Mouse (Mus musculus) liver, embryonic 11.5 days (tissue): ENCODE data around the gene Hoxa3. TPM values are rescaled to one million over a fixed set of nuclear protein-coding genes. Genes with fewer than 3 reads are reported as not detected.

Source experiments
- ATAC-seq: fragments of 200-750 bp; cut with Nextera tagmentation; replicated peaks from 2 replicates; pipeline ENCODE4 v1.8.0; 2017; ENCODE audit warnings: moderate number of reproducible peaks, mild to moderate bottlenecking, moderate TSS enrichment, moderate library complexity; ENCODE audit not compliant: low FRiP score
- DNase-seq: peaks from one replicate; pipeline ENCODE4 v3.0.0-alpha.2; 2017; ENCODE audit warnings: low spot score
- H3K27ac ChIP-seq: fragments of 300-500 bp; sonication (generic); 2 replicates; pipeline ENCODE4 v1.5.1; 2014; ENCODE audit warnings: mild to moderate bottlenecking, low read depth, low read length, control low read depth
- H3K27me3 ChIP-seq: fragments of 300-500 bp; sonication (generic); replicated peaks from 2 replicates; pipeline ENCODE4 v1.6.1; 2014; ENCODE audit warnings: low read length, mixed read lengths; ENCODE audit not compliant: control insufficient read depth, insufficient read depth
- H3K36me3 ChIP-seq: fragments of 300-500 bp; sonication (generic); 2 replicates; pipeline ENCODE4 v1.6.1; 2014; ENCODE audit warnings: mild to moderate bottlenecking, low read length, moderate library complexity, mixed read lengths; ENCODE audit not compliant: control insufficient read depth, insufficient read depth
- H3K4me1 ChIP-seq: fragments of 300-500 bp; sonication (generic); replicated peaks from 2 replicates; pipeline ENCODE4 v1.6.1; 2014; ENCODE audit warnings: low read length, mixed read lengths; ENCODE audit not compliant: control insufficient read depth, insufficient read depth
- H3K4me2 ChIP-seq: fragments of 300-500 bp; sonication (generic); 2 replicates; pipeline ENCODE4 v1.6.1; 2014; ENCODE audit warnings: mild to moderate bottlenecking, control low read depth, moderate library complexity
- H3K4me3 ChIP-seq: fragments of 300-500 bp; sonication (generic); 2 replicates; pipeline ENCODE4 v1.5.1; 2014; ENCODE audit warnings: low read depth, low read length, control low read depth
- H3K9ac ChIP-seq: fragments of 300-500 bp; sonication (generic); 2 replicates; pipeline ENCODE4 v1.6.1; 2014; ENCODE audit warnings: low read depth, low read length, control low read depth
- H3K9me3 ChIP-seq: fragments of 300-500 bp; sonication (generic); 2 replicates; pipeline ENCODE4 v1.6.1; 2016; ENCODE audit warnings: low read length, inconsistent platforms, mixed read lengths; ENCODE audit not compliant: control insufficient read depth
- WGBS: fragments of 180-500 bp; shearing (Covaris S2); extraction: QIAGEN DNeasy Blood & Tissue Kit; methylation state at CpG from one replicate; pipeline ENCODE4 v1.1.7; 2014; 5-methylcytosine and 5-hydroxymethylcytosine counted together
- polyA plus RNA-seq: library from polyadenylated mRNA; unstranded; fragments of >200 nt; fragmentation: Nextera tagmentation; extraction: Ambion mirVana; gene quantifications from 2 replicates; pipeline ENCODE4 v1.2.1, GENCODE M21; 2014

The Hoxa3 gene
- polyA plus RNA-seq = 2.8 and 2.9 TPM in 2 replicates

- ATAC-seq (no peak), DNase-seq (no peak)
- peak within 1 kb of the TSS; percentile 48 for H3K4me2 ChIP-seq
- H3K4me3 ChIP-seq = peak within 1 kb of the TSS; percentile 29
- 3% methylated on average over 38 of the region's 38 CpGs for WGBS
- no peaks in the 10 kb centered on the region for H3K36me3 ChIP-seq
- no peaks in the 10 kb centered on the region; the same call in 1 of the 2 replicates for H3K4me1 ChIP-seq
- H3K9ac ChIP-seq = no peak within 1 kb of the TSS
- H3K27me3 ChIP-seq = peaks cover 100% of the 10 kb centered on the region
- no peaks in the 10 kb centered on the region for H3K9me3 ChIP-seq
- H3K27ac ChIP-seq = no peak within 1 kb of the TSS
These were observed at the start of gene Hoxa3, which contains the start of gene Gm28308 for GRCm38 (mm10) chr6:52213119-52213986. TSS of gene Hoxa3 (minus strand) at chr6:52213336. TSS of gene Gm28308 (minus strand) at chr6:52213339.

GRCm38 (mm10) chr6:52262463-52263320, 49.6 kb upstream of the Hoxa3 start:
- 2% methylated on average over 24 of the region's 24 CpGs for WGBS
- DNase-seq = peak; percentile 49

GRCm38 (mm10) chr6:52261751-52262462, 48.8 kb upstream of the Hoxa3 start:
- WGBS = 6% methylated on average over 9 of the region's 9 CpGs
- peaks cover 98% of the 10 kb centered on the region for H3K27me3 ChIP-seq
- DNase-seq = peak; percentile 38
- ATAC-seq = no peak
- no peak overlapping the region for H3K4me3 ChIP-seq
- H3K27ac ChIP-seq = no peak overlapping the region
- no peaks in the 10 kb centered on the region for H3K9me3 ChIP-seq
- no peak overlapping the region for H3K9ac ChIP-seq
- H3K4me2 ChIP-seq = no peak overlapping the region
- no peaks in the 10 kb centered on the region for H3K36me3 ChIP-seq
- 0 out of 2 replicates have a peak, but pooled peaks cover 6% of the 10 kb centered on the region for H3K4me1 ChIP-seq

More at GRCm38 (mm10) chr6:52262463-52263320, 49.6 kb upstream of the Hoxa3 start:
- no peak overlapping the region for H3K27ac ChIP-seq
- H3K9ac ChIP-seq = no peak overlapping the region
- ATAC-seq = no peak
- H3K9me3 ChIP-seq = no peaks in the 10 kb centered on the region
- H3K4me2 ChIP-seq = no peak overlapping the region
- H3K4me1 ChIP-seq = 0 out of 2 replicates have a peak, but pooled peaks cover 6% of the 10 kb centered on the region
- H3K27me3 ChIP-seq = peaks cover 97% of the 10 kb centered on the region
- H3K36me3 ChIP-seq = no peaks in the 10 kb centered on the region
- no peak overlapping the region for H3K4me3 ChIP-seq

GRCm38 (mm10) chr6:52260654-52261575, 47.8 kb upstream of the Hoxa3 start, which contains the start of gene Hoxa13:
TSS of gene Hoxa13 (minus strand) at chr6:52260880.
- under 1% methylated on average over 38 of the region's 72 CpGs for WGBS
- peak; percentile 53 for DNase-seq
- no peaks in the 10 kb centered on the region for H3K9me3 ChIP-seq
- H3K4me3 ChIP-seq = peak within 1 kb of the TSS; percentile 53
- no peak within 1 kb of the TSS for H3K9ac ChIP-seq
- peak; percentile 62 for ATAC-seq
- 0 out of 2 replicates have a peak, but pooled peaks cover 6% of the 10 kb centered on the region for H3K4me1 ChIP-seq
- peak within 1 kb of the TSS; percentile 77 for H3K4me2 ChIP-seq
- H3K27me3 ChIP-seq = peaks cover 98% of the 10 kb centered on the region
- no peak within 1 kb of the TSS for H3K27ac ChIP-seq
- no peaks in the 10 kb centered on the region for H3K36me3 ChIP-seq

- 1% methylated on average over 39 of the region's 39 CpGs for WGBS
- Histone ChIP-seq H3K36me3 (no peaks in the 10 kb centered on the region), H3K4me1 (0 out of 2 replicates have a peak, but pooled peaks cover 6% of the 10 kb centered on the region), H3K9ac (no peak overlapping the region), H3K4me2 (peak overlapping the region; percentile 77), H3K27ac (no peak overlapping the region), H3K4me3 (peak overlapping the region; percentile 53), H3K9me3 (no peaks in the 10 kb centered on the region), H3K27me3 (peaks cover 98% of the 10 kb centered on the region)
- ATAC-seq = no peak
- DNase-seq = peak; percentile 64
These were observed 46.7 kb upstream of the Hoxa3 start for GRCm38 (mm10) chr6:52259811-52260261.

- Histone ChIP-seq H3K9me3 (no peaks in the 10 kb centered on the region), H3K27me3 (peaks cover 98% of the 10 kb centered on the region), H3K4me3 (no peak overlapping the region), H3K36me3 (no peaks in the 10 kb centered on the region), H3K9ac (no peak overlapping the region), H3K4me1 (0 out of 2 replicates have a peak, but pooled peaks cover 6% of the 10 kb centered on the region), H3K27ac (no peak overlapping the region), H3K4me2 (no peak overlapping the region)
- DNase-seq (peak; percentile 49), ATAC-seq (no peak)
- under 1% methylated on average over 24 of the region's 25 CpGs for WGBS
These were observed 46.1 kb upstream of the Hoxa3 start for GRCm38 (mm10) chr6:52259081-52259790.

- Histone ChIP-seq H3K36me3 (no peaks in the 10 kb centered on the region), H3K27ac (no peak overlapping the region), H3K4me2 (no peak overlapping the region), H3K27me3 (peaks cover 98% of the 10 kb centered on the region), H3K9me3 (no peaks in the 10 kb centered on the region), H3K4me3 (no peak overlapping the region), H3K4me1 (0 out of 2 replicates have a peak, but pooled peaks cover 6% of the 10 kb centered on the region), H3K9ac (no peak overlapping the region)
- WGBS = under 1% methylated on average over 6 of the region's 6 CpGs
- DNase-seq (peak; percentile 64), ATAC-seq (no peak)
These were observed 43.8 kb upstream of the Hoxa3 start for GRCm38 (mm10) chr6:52256956-52257355.
